Mouse (Mus musculus): ENCODE results near the gene Sorcs3. TPM values are rescaled to one million over a fixed set of nuclear protein-coding genes. Genes with fewer than 3 reads are reported as not detected.

Sorcs3 gene
- polyA plus RNA-seq, 1 experiment, result 0.01 TPM

DNA sequence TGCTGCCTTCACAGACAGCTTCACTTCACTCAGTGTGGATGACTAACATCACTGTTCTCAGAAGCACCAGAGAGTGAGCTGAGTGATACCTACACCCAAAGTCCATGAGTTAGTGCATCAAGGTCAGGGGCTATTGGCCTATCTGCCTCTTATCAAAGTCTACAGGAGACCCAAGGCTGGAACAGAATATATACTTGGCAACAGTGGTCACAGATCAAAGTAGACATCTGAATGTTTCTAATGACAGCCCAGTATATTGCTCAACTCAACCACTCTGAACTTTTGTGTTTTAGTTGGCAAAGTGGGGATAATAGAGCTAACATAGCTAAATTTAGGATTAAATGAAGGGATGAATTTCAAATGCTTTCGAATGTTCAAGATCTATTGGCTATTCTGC, 501.1 kb downstream of the Sorcs3 start:
- Histone ChIP-seq H3K79me2 (ENCODE audit: control insufficient read depth, insufficient read depth) (no peaks in the 10 kb centered on the region), H3K27me3 (ENCODE audit: control insufficient read depth, insufficient read depth, insufficient read length) (no peaks in the 10 kb centered on the region), H3K79me3 (ENCODE audit: low read depth) (no peaks in the 10 kb centered on the region), H3K4me3 (ENCODE audit: insufficient read depth, poor library complexity, severe bottlenecking) (no peak overlapping the region), H3ac (ENCODE audit: control insufficient read depth, insufficient read length, low read depth) (no peak overlapping the region), H3K36me3 (ENCODE audit: control insufficient read depth, insufficient read depth) (no peaks in the 10 kb centered on the region)
- TF ChIP-seq CEBPB (IDR thresholded peaks at IDR 0.05; ENCODE audit: low read depth) (no peak), MYOD1 (IDR thresholded peaks at IDR 0.05; ENCODE audit: control insufficient read depth, insufficient read length, low read depth) (no peak), MYOG (IDR thresholded peaks at IDR 0.05; ENCODE audit: control insufficient read depth, extremely low read depth, insufficient read length) (no peak), FOSL1 (IDR thresholded peaks at IDR 0.05; ENCODE audit: insufficient read depth, low read length, poor library complexity, severe bottlenecking) (no peak), CTCF (IDR thresholded peaks at IDR 0.05; ENCODE audit: control insufficient read depth, insufficient read depth, insufficient read length) (no peak), USF1 (IDR thresholded peaks at IDR 0.05; ENCODE audit: low read depth) (no peak), MAX (IDR thresholded peaks at IDR 0.05) (no peak)

- Histone ChIP-seq H3K79me2 (ENCODE audit: control insufficient read depth, insufficient read depth) (no peaks in the 10 kb centered on the region), H3K36me3 (ENCODE audit: control insufficient read depth, insufficient read depth) (no peaks in the 10 kb centered on the region), H3ac (ENCODE audit: control insufficient read depth, insufficient read length, low read depth) (no peak overlapping the region), H3K4me3 (ENCODE audit: insufficient read depth, poor library complexity, severe bottlenecking) (no peak overlapping the region), H3K79me3 (ENCODE audit: low read depth) (no peaks in the 10 kb centered on the region), H3K27me3 (ENCODE audit: control insufficient read depth, insufficient read depth, insufficient read length) (peaks cover 3% of the 10 kb centered on the region)
- TF ChIP-seq CTCF (IDR thresholded peaks at IDR 0.05; ENCODE audit: control insufficient read depth, insufficient read depth, insufficient read length) (no peak), FOSL1 (IDR thresholded peaks at IDR 0.05; ENCODE audit: insufficient read depth, low read length, poor library complexity, severe bottlenecking) (no peak), USF1 (IDR thresholded peaks at IDR 0.05; ENCODE audit: low read depth) (no peak)
Observed at GRCm38 (mm10) chr19:48725851-48726419, 520.1 kb downstream of the Sorcs3 start.

GRCm38 (mm10) chr19:48727048-48727447, 521.2 kb downstream of the Sorcs3 start:
- H3K36me3 ChIP-seq (ENCODE audit: control insufficient read depth, insufficient read depth), result no peaks in the 10 kb centered on the region
- no peak for TF ChIP-seq FOSL1 (IDR thresholded peaks at IDR 0.05; ENCODE audit: insufficient read depth, low read length, poor library complexity, severe bottlenecking)
- TF ChIP-seq MYOD1 (IDR thresholded peaks at IDR 0.05; ENCODE audit: control insufficient read depth, insufficient read length, low read depth), result no peak
- TF ChIP-seq CTCF (IDR thresholded peaks at IDR 0.05; ENCODE audit: control insufficient read depth, insufficient read depth, insufficient read length), result no peak
- TF ChIP-seq CEBPB (IDR thresholded peaks at IDR 0.05; ENCODE audit: low read depth), result no peak
- TF ChIP-seq MAX (IDR thresholded peaks at IDR 0.05), result no peak
- TF ChIP-seq USF1 (IDR thresholded peaks at IDR 0.05; ENCODE audit: low read depth), result no peak
- no peak for TF ChIP-seq MYOG (IDR thresholded peaks at IDR 0.05; ENCODE audit: control insufficient read depth, extremely low read depth, insufficient read length)
- H3K4me3 ChIP-seq (ENCODE audit: insufficient read depth, poor library complexity, severe bottlenecking), result no peak overlapping the region
- H3K27me3 ChIP-seq (ENCODE audit: control insufficient read depth, insufficient read depth, insufficient read length), result peaks cover 7% of the 10 kb centered on the region
- H3K79me2 ChIP-seq (ENCODE audit: control insufficient read depth, insufficient read depth), result no peaks in the 10 kb centered on the region
- H3K79me3 ChIP-seq (ENCODE audit: low read depth), result no peaks in the 10 kb centered on the region
- H3ac ChIP-seq (ENCODE audit: control insufficient read depth, insufficient read length, low read depth), result no peak overlapping the region

- no peak overlapping the region for H3K4me3 ChIP-seq (ENCODE audit: insufficient read depth, poor library complexity, severe bottlenecking)
- H3K79me2 ChIP-seq (ENCODE audit: control insufficient read depth, insufficient read depth), result no peaks in the 10 kb centered on the region
- TF ChIP-seq MAX (IDR thresholded peaks at IDR 0.05), result no peak
- TF ChIP-seq CTCF (IDR thresholded peaks at IDR 0.05; ENCODE audit: control insufficient read depth, insufficient read depth, insufficient read length), result no peak
- H3ac ChIP-seq (ENCODE audit: control insufficient read depth, insufficient read length, low read depth), result no peak overlapping the region
- H3K27me3 ChIP-seq (ENCODE audit: control insufficient read depth, insufficient read depth, insufficient read length), result peaks cover 7% of the 10 kb centered on the region
- H3K36me3 ChIP-seq (ENCODE audit: control insufficient read depth, insufficient read depth), result no peaks in the 10 kb centered on the region
- H3K79me3 ChIP-seq (ENCODE audit: low read depth), result no peaks in the 10 kb centered on the region
Observed at GRCm38 (mm10) chr19:48727601-48728000, 521.8 kb downstream of the Sorcs3 start.

DNA sequence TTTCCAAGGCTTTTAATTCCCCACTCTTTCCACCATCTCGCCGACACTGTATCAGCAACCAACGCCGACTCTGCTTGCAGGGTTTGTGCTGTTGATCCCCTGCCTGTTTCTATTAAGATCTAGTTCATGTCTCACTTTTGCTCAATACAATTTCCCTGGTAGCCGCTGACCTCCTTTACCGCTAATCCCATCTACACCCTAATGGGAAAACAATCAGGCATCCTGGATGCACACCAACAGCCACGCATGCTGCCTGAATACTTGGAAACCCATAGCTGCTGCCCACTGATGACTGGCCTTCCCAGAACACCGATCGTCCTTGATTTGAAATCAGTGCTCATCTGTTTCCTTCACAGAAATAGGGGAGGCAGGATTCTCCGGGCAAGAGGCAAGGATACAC, 525.9 kb downstream of the Sorcs3 start:
- Histone ChIP-seq H3K79me3 (ENCODE audit: low read depth) (no peaks in the 10 kb centered on the region), H3ac (ENCODE audit: control insufficient read depth, insufficient read length, low read depth) (no peak overlapping the region), H3K36me3 (ENCODE audit: control insufficient read depth, insufficient read depth) (no peaks in the 10 kb centered on the region), H3K27me3 (ENCODE audit: control insufficient read depth, insufficient read depth, insufficient read length) (peaks cover 3% of the 10 kb centered on the region), H3K79me2 (ENCODE audit: control insufficient read depth, insufficient read depth) (no peaks in the 10 kb centered on the region), H3K4me3 (ENCODE audit: insufficient read depth, poor library complexity, severe bottlenecking) (no peak overlapping the region)
- TF ChIP-seq MYOD1 (IDR thresholded peaks at IDR 0.05; ENCODE audit: control insufficient read depth, insufficient read length, low read depth) (no peak), CTCF (IDR thresholded peaks at IDR 0.05; ENCODE audit: control insufficient read depth, insufficient read depth, insufficient read length) (no peak), FOSL1 (IDR thresholded peaks at IDR 0.05; ENCODE audit: insufficient read depth, low read length, poor library complexity, severe bottlenecking) (no peak), USF1 (IDR thresholded peaks at IDR 0.05; ENCODE audit: low read depth) (no peak), MYOG (IDR thresholded peaks at IDR 0.05; ENCODE audit: control insufficient read depth, extremely low read depth, insufficient read length) (no peak), MAX (IDR thresholded peaks at IDR 0.05) (no peak), CEBPB (IDR thresholded peaks at IDR 0.05; ENCODE audit: low read depth) (no peak)

- H3K4me3 ChIP-seq (ENCODE audit: insufficient read depth, poor library complexity, severe bottlenecking), result no peak overlapping the region
- H3ac ChIP-seq (ENCODE audit: control insufficient read depth, insufficient read length, low read depth), result no peak overlapping the region
- no peaks in the 10 kb centered on the region for H3K36me3 ChIP-seq (ENCODE audit: control insufficient read depth, insufficient read depth)
- TF ChIP-seq CTCF (IDR thresholded peaks at IDR 0.05; ENCODE audit: control insufficient read depth, insufficient read depth, insufficient read length), result no peak
- no peak for TF ChIP-seq MYOG (IDR thresholded peaks at IDR 0.05; ENCODE audit: control insufficient read depth, extremely low read depth, insufficient read length)
- TF ChIP-seq FOSL1 (IDR thresholded peaks at IDR 0.05; ENCODE audit: insufficient read depth, low read length, poor library complexity, severe bottlenecking), result no peak
- TF ChIP-seq USF1 (IDR thresholded peaks at IDR 0.05; ENCODE audit: low read depth), result no peak
- peaks cover 3% of the 10 kb centered on the region for H3K27me3 ChIP-seq (ENCODE audit: control insufficient read depth, insufficient read depth, insufficient read length)
- H3K79me2 ChIP-seq (ENCODE audit: control insufficient read depth, insufficient read depth), result no peaks in the 10 kb centered on the region
- no peaks in the 10 kb centered on the region for H3K79me3 ChIP-seq (ENCODE audit: low read depth)
Observed at GRCm38 (mm10) chr19:48734370-48734769, 528.5 kb downstream of the Sorcs3 start.
